Mouse (Mus musculus) effector memory CD4-positive, alpha-beta T cell, adult 7 months (primary cell): ENCODE results near the gene Zbp1. TPM values are rescaled to one million over a fixed set of nuclear protein-coding genes. Genes with fewer than 3 reads are reported as not detected.

Experiments
- polyA plus RNA-seq: library from polyadenylated mRNA; unstranded; fragments of 100-300 nt; shearing (Covaris generic); gene quantifications from one replicate; pipeline ENCODE4 v1.2.1, GENCODE M21; 2017

Gene Zbp1
- 61.9 TPM for polyA plus RNA-seq

GRCm38 (mm10) chr2:173218416-173219141 is at the start of gene Zbp1:
Gene Zbp1, minus strand, starts transcription at chr2:173218923.

Other genes with a start within 250 kb of the Zbp1 start
- gene Spo11, start 241.2 kb downstream of the Zbp1 start, polyA plus RNA-seq: 5.2 TPM
- 76.9 TPM for gene Rae1, start 218.8 kb downstream of the Zbp1 start, polyA plus RNA-seq
- 12.8 TPM for gene Rbm38, start 198.4 kb downstream of the Zbp1 start, polyA plus RNA-seq
- 0.16 TPM for gene Ctcfl, start 99.4 kb downstream of the Zbp1 start, polyA plus RNA-seq
- gene Pck1, start 65.9 kb downstream of the Zbp1 start, polyA plus RNA-seq: 0.38 TPM
- 15.7 TPM for gene Pmepa1, start 57.6 kb upstream of the Zbp1 start, polyA plus RNA-seq